Mouse (Mus musculus) c-Kit-positive CD71-positive TER-119-negative erythroid progenitor cells, embryonic 14.5 days (primary cell): ENCODE measurements around the gene Tex45.

ENCODE experiments used
- DNase-seq: peaks from one replicate; pipeline ENCODE4 v3.0.0-alpha.2; 2013; ENCODE audit warnings: low read depth

Gene Tex45

GRCm38 (mm10) chr8:3470562-3470961 is at the start of gene Tex45:
TSS of gene Tex45 (plus strand) at chr8:3470862.
- no peak for DNase-seq

- no peak for DNase-seq
These were observed 49.2 kb upstream of the Tex45 start for GRCm38 (mm10) chr8:3421507-3421906.

- no peak for DNase-seq
These were observed 45.4 kb upstream of the Tex45 start for GRCm38 (mm10) chr8:3425217-3425616.

DNA sequence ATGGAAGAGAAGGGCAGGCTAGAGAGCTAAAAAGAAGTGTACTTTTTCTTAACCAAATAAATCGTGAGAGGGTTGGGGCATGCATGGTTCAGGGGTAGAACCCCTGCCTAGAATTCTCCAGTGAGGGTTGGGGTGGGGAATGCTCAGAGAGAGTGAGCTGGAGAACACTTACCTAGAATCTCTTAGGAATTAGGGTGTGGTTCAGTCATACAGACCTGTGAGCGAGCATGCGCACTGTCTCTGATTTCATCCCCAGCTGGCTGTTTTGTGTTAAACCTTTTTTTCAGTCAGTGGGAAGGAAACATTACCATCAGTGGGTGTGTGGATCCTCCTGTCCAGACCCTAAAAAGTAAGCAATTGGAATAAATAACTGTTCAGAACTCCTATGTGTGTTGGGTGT is 44.5 kb upstream of the Tex45 start:
- DNase-seq: no peak

DNA sequence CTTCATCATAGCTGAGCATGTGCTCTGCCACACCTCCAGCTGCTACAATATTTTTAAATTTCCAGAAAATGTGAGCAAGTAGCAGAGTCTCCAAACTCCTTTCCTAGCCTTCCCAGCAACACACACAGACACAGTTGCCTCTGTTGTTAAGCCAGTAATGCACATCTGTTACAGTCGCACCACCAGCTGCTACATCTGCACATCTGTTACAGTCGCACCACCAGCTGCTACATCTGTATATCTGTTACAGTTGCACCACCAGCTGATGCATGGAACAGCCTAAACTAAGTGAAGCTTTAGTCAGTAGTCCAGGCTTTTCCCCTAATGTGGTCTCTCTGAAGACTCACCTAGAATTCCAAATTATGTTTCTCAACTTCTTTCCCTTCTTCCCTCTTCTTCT is 42.2 kb upstream of the Tex45 start:
- no peak for DNase-seq

- no peak for DNase-seq
These were observed 40.7 kb upstream of the Tex45 start for GRCm38 (mm10) chr8:3429966-3430365.

DNA sequence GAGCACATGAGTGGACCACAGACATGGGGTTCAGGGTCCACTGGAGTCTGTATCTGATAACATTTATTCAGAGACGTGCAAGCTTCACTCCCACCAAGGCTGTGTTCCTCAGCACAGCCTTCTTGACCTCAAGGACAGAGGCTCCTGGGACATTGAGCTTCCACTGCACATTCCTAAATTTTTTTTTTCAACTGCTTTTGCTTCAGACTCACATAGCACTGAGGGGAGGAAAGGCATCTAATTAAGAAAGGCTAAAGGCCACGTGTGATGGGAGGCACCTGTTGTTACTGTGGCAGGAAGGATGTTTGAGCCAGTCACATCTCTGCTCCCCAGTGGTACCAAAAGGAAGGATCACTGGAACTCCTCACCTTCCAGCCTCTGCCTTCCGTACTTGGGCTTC is 39.5 kb upstream of the Tex45 start:
- DNase-seq: no peak

GRCm38 (mm10) chr8:3436492-3436891 is 34.2 kb upstream of the Tex45 start:
- no peak for DNase-seq

DNA sequence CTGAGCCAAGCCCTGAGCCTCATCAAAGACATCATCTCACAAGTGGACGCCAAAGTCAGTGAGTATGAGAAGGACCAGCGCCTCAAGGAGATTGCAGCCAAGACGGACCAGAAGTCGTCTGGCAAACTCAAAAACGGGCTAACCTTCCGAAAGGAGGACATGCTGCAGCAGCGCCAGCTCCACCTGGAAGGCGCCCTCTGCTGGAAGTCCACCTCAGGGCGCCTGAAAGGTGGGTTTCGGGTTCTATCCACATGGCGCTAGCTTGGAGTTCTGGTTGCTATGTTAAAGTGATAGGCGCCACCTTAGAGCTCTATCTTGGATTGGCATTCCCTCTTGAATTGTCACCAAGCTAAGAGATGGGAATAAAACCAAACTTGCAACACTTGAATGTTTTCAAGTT is 31.2 kb upstream of the Tex45 start:
- no peak for DNase-seq

GRCm38 (mm10) chr8:3449226-3449625 is 21.4 kb upstream of the Tex45 start:
- no peak for DNase-seq

GRCm38 (mm10) chr8:3450670-3451069 is 20.0 kb upstream of the Tex45 start:
- peak; percentile 55 for DNase-seq

GRCm38 (mm10) chr8:3451992-3452391 is 18.7 kb upstream of the Tex45 start:
- no peak for DNase-seq

DNA sequence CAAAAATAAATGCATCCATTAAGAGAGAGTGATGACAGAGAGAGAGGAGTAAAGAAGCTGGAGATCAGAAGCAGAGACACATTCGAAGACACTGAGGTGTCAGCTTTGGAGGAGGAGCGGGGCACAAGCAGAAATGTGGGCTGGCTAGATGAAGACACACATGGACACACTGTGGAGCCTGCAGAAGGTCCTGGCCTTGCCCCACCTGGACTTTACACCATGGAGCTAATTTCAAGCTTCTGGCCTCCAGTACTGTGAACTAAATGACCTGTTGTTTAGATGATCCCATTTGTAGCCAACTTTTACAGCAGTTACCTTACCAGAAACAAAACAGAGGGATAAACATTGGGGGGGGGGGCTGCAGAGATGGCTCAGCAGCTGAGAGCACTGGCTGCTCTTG is 7.4 kb upstream of the Tex45 start:
- DNase-seq: no peak

DNA sequence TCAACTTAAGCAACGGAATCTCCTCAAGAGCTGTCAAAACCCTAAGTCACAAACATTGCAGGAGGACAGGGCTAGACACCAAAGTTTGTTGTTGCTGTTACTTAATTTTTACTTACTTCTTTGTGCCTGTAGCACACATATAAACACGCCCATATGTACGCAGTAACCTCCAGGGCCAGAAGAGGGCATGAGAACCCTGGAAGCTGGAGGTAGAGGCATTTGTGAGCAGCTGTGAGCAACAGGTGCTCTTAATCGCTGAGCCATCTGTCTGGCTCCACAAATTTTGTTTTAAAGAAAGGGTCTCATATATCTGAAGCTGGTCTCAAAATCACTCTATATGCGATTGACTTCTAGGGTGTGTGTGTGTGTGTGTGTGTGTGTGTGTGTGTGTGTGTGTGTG is 6.4 kb upstream of the Tex45 start:
- DNase-seq: peak; percentile 50

DNA sequence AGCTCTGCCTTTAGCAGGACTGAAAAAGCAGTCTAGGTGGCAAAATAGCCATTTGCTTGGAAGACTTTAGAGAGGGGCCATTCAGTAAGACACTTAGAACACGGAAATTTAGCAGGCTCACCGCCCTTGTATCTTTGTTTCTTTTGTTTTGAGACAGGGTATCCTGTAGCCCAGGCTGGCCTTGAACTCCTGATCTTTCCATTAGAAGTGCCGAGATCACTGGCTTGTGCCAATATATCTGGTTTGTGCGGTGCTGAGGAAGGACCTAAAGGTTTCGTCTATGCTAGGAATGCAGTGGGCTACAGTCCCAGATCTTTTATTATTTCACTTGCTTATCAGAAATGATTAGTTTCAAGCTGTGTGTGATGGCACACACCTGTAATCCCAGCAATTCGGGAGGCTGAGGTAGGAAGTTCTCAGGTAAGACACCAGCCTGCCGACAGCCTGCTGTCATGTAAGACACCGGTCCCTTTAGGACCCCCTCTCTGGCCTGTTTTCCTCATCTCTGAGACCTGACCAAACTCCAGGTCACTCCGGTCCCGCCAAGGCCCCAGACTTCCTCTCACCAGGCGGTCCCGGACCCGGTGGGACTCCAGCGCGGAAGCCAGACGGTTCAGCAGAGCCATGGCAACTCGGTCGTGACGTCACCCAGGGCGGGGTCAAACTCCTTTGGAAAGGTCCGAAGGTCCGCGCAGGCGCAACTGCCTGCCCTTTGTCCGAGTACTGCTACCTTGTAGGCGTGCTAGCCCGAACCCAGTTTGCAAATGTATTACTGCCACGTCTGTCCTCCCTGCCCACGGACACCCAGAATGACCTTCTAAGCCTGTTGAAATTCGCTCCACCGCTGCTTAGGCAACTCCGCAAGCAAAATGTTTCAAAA is 3.4 kb upstream of the Tex45 start, which contains the start of gene Pex11g:
Pex11g (minus strand) TSS at position 675 of the 880 bp plus-strand sequence.
- DNase-seq: peak; percentile 91

DNA sequence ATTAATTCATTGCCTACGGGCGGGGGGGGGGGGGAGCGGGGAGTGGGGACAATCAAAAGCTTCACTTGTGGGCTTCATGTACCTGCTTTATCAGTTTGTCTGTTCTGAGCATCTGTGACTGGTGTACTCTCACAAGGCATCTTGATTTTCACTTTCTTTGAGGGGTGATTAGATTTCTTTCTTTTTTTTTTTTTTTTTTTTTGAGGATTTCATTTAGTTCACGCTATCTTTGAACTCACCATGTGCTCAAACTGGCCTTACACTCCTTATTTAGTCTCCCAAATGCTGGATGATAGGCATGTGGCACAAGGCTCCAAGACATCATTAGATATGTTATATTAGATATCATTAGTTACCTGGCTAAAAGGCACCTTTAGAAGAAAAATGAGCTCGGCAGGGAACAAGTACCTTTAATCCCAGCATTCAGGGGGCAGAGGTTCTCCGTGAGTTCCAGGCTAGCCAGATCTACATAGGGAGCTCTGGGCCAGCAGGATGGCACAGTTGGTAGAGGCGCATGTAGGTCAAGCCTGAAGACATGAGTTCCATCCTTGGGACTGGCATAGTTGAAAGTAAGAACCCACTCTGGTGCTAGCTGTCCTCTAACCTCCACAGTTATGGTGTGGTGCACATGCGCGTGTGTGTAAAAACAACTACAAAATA is 2.6 kb upstream of the Tex45 start:
- no peak for DNase-seq

- DNase-seq: no peak
These were observed 1.8 kb upstream of the Tex45 start for GRCm38 (mm10) chr8:3468838-3469237.

GRCm38 (mm10) chr8:3475715-3476429 is 5.2 kb downstream of the Tex45 start:
- no peak for DNase-seq

- no peak for DNase-seq
These were observed 9.6 kb downstream of the Tex45 start for GRCm38 (mm10) chr8:3480221-3480785.

GRCm38 (mm10) chr8:3481605-3482004 is 10.9 kb downstream of the Tex45 start:
- DNase-seq: no peak

GRCm38 (mm10) chr8:3482240-3482740 is 11.6 kb downstream of the Tex45 start:
- no peak for DNase-seq

DNA sequence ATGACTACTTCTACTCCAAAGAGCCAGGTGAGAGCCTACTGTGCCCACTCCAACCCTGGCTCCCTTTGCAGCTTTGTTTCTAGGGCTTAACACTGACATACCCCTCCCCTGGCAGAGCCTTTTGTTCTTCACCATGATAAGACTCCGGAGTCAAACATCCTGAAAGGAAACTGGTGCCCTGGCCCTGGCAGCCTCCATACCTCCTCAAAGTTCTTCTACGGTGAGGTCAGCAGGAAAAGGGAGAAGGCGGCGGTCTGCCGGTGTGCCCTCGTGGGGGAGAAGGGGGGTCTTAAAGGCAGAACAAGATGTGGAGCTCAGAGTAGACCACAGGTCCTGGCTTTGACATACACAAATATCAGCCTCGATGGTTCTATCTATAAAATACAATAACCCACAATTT is 12.9 kb downstream of the Tex45 start:
- DNase-seq: no peak
